Mouse (Mus musculus) adrenal gland, adult 8-10 months (tissue): ENCODE results near the gene Rora. TPM values are rescaled to one million over a fixed set of nuclear protein-coding genes. Genes with fewer than 3 reads are reported as not detected.

Experiments
- DNase-seq: peaks from one replicate; pipeline ENCODE4 v3.0.0; 2022
- total RNA-seq, 4 experiments: library from RNA; stranded (reverse); gene quantifications; 2 replicates each; pipeline ENCODE4 v1.2.4; 2022

The Rora gene
- total RNA-seq, 4 experiments from 2014 or later, result 72.5 to 179 (median 108) TPM

DNA sequence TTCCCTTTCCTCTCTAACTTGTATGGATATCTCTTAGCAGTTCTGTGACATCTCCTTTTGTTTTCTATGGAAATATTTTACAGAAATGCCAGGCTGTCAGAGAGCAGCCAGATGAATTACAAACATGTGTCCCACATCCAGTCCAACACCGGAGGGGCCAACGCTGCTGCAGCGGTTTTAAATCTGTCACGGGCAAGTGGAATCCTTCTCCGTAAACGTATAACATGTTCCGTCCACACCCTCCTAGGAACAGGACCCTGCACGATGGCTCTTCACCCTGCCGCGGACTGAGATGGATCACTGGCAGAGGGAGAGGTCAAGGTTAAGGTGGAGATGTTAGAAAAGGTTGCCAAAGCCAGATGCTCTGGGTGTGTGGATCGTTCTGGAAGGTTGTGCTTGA lies 237.8 kb downstream of the Rora start:
- DNase-seq, result no peak

DNA sequence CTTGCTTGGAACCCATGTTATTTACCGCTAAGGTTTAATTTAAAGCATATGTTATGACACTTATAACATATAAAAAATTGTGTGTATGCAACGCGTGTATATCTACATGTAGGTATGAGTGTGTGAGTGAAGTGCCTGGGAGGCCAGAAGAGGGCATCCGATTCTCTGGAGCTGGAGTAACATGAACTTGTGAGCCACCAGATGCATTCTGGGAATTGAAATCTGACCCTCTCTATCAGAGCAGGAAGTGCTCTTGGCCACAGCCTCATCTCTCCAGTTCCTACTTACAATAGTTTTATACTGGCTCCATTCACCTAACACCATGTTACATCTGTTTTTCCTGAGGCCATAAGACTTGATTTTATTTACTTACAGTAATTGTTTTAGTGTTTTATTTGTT lies 238.8 kb downstream of the Rora start:
- no peak for DNase-seq

DNA sequence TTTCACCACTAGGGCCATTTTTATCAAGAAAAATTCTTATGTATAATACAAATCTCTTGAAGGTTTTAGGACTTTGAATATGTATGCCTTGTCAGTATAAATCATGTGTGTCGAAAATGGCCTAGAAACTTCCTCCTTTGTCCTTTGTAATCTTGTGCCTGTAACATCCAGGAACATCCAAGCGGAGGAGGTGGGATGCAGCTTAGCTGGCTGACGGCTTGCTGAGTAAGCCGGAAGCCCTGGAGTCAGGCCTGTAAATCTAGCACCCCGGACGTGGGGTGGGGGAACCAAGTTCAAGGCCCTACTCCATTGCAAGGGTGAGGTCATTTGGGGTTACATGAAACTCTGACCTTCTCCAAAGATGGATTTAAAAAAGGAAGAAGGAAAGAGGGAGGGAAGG lies 239.3 kb downstream of the Rora start:
- no peak for DNase-seq

DNA sequence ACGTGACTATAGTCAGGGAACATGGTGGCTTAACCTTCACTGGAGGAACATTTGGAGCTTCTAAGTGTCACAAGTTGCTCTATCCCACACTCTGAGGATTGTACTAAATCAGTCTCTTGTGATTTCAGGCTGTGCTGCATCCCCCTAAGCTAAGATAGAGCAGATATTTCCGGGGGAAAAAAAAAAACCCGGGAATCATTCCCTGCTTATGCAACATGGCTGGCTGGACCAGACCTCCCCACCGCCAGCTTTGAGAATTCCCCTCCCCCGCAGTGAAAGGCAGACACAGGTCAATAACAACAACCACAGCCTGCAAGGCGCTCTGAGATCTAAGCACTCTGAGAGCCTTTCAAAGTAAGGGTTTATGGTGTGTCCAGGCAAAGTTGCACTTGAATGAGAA lies 244.7 kb downstream of the Rora start:
- no peak for DNase-seq

DNA sequence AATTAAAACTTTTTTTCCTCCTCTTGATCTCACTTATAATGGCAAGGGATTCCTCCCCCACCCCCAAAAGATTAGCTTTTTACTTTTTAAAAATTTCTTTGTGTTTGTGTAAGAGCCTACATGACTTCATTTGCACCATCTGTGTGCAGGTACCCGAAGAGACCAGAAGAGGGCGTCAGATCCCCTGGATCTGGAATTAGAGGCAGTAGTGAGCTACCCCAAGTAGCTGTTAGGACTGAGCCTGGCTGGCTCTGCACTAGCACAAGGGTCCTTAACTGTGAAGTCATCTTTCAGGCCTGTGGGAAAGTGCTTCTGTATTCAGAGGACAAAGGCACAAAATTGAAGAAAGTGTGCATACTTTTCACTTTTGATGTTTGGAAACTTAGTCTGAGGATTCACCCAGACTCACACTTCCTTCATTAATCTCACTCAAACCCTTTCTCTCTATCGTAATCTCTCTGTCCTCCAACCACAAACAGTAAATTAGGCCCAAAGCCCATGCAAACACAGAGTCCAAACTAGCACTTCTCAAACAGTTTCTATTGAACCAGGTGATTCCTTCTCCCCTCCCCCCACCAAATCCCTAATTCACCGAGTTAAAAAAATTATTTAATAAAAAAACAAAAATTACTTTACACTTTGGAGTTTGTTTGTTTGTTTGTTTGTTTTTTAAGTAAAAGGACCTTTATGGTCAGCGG lies 246.1 kb downstream of the Rora start:
- DNase-seq, result no peak

DNA sequence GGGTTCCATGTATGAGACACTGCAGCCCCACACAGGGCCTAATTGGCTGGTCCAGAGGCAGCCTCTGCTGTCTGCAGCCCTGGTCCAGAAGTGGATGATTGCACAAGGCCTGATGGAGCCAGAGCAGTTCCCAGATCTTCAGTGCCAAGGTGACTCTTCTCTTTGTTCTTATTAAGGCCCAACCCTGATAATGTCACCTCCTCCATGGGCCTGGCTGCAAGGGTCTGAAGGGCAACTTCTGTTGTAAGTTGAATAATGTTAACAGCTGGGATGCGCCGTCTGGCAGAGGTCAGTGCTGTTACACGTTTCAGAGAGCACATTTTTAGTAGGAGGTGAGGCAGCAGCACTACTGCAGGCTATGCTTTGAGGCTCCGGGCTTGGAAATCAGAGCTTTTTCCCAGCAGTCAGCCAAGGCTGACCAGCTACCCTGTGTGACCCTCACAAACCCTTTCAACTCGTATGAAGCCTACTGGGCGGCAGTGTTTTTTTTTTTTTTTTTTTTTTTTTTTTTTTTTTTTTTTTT lies 252.8 kb downstream of the Rora start:
- DNase-seq, result no peak

DNA sequence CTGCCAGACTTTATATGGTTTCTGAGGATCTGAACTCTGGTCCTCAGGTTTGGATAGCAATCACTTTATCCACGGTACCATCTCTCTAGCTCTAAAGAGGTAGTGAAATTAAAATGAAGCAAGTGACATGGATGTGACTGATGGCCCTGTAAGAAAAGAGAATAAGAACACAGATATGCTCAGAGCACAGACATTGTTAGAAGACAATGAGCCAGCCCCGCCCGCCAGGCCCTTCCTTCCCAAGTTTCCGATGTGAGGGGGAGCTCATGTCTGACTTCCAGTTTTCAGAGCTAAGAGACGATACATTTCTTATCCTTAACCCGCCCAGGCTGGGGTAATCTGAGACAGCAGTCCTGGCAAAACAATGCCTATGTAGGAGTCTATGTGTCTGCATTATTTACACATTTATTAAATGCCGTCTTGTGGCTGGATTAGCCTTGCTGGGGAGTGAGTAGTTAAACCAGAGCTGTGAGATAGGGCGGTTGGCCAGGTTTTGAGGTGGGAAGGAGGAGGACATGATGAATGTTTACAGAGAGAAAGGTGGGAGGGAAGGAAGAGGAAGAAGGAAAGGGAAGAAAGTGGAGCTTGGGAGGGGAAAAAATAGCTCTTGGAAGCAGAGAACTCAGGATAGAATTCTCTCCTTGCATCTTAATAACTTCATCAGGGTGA lies 259.0 kb downstream of the Rora start:
- no peak for DNase-seq

DNA sequence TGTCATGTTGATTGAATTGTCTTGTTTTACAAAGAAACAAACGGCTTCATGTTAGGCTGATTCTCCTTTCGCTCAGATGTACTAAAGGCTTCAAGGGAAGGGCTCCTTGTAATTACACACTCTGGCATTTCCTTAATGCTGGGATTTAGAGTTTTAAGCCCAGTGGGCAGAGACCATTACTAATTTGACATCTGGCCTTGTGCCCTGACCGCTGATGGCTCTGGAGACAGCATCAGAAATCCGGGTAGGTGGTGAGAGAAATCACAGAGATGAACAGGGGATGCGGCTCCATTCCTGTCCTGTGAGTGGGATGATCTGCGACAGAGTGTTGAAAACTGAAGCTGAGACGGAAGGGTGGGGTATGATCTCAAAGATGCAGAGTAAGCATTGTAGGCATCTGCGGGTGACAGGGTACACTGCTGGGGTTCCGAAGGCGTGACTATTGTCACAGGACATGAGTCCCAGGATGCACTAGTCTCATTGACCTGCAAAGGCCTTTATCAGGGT lies 259.7 kb downstream of the Rora start:
- DNase-seq, result no peak

DNA sequence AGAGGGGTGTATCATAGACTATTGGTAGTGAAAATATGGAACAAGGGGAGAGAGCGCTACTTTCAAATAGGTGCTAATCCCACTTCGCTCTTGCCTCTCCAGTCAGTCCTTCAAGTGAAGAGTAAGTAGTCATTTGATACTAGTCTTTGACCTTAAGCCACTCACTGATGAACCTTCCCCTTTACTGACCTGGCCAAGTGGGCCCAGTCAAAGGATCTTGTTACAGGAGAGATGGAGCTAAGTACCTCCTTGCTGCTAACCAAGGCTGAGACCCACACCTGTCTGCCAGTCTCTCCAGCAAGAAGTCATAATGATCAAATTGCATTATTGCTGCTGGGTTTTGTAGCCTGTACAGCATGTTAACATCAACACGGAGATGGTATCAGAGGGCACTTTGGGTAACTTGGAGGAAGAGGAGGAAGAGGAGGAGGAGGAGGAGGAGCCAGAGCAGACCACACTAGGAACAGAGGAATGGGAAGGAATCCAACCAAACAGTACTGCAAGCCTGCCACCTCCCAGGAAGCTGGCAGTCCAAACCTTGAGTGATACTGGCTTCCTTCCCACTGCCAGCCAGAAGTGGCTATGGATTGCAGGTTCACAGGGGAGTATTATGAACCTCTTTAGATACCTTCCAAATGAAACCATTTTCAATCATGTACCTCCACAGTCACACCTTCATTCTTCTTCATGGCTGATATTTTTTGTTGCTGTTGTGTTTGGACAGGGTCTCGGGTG lies 261.1 kb downstream of the Rora start:
- DNase-seq, result no peak

DNA sequence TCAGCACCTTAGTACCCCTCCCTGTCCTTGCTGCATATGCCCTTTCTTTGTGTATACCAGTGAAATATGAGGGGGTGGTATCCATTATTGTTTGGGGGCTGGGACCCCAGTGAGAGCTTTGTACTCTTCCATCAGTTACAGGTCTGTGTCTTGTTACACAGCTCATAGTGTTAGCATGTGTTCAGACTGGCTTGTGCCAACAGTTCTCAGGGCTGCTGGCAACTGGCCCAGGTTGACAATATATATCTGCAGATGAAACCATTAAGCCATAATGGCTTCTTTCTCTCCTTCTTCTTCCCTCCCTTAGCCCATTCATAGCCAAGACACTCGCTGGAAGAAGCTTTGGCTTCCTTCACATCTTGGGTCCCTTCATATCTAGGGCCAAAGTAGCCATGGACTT lies 263.2 kb downstream of the Rora start:
- DNase-seq, result no peak

DNA sequence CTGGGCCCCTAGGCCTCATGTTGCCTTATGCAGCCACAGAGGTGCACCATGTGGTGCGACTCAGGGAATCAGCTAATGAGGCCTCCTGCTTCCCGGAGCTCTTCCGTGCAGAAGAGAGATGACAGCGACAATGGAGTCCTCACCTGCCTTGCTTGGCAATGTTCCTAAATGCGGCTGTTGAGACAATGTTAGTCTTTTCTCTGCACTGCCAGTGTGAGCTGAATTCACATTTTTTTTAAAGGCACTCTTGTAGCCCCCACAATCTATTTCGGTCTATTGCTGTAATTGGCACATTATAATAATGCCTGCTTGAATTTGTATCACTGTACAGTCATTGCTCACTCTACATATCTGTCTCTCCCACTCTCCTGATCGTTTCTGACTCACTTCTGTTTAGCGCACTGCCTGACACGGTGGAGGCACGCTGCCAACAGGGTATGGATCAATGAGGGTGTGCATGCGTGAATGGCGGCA lies 269.6 kb downstream of the Rora start:
- DNase-seq, result no peak

DNA sequence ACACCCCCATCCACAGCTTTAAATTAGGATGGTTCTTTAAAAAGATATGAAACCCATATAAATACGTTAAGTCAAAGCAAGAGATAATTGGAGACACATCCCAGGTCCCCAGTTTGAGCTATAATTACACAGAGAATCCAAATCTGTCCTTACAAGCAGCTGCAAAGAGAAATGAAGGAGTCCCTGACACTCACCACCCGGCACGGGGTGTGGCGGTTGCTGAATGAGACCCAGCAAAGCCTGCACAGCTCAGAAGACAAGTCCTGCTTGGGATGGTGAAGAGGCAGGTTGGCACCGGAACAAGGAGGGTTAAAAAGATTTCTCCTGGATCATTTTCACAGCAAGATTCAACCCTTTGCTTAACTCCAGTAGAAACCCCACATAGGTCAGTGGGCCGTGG lies 272.8 kb downstream of the Rora start:
- no peak for DNase-seq

DNA sequence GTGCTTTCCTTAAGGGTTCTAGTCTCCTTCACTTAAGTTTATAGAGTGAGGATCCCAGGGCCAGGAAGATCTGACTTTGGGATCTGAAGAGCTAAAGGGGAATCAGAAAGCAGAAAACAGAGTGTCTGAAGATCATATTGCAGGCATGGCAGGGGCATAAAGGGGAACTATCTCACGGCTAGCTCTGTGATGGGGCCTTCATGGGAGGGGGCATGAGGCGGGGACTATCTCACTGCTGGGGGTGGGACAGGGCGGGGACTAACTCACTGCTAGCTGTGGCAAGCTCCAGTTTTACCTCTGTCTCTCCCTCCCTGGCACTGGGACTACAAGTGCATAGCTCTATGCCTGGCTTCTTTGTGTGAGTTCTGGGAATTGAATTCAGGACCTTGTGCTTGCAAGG lies 279.6 kb downstream of the Rora start:
- no peak for DNase-seq

DNA sequence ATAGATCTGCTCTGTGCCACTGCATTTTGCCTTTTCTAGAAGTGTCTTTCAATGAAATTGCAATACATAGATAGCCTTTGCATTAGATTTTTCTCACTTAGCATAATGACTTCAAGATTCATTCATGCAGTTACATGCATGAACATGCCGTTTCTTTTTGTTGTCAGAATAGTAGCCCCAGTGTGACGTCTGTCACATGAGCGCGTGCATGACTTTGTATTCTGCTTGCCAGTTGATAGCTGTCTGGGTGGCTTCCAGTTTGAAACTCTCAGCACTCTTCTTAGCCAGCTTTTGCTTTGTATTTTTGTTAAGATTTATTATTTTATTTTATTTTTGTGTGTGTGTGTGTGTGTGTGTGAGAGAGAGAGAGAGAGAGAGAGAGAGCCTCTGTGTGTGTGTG lies 280.7 kb downstream of the Rora start:
- DNase-seq, result no peak

DNA sequence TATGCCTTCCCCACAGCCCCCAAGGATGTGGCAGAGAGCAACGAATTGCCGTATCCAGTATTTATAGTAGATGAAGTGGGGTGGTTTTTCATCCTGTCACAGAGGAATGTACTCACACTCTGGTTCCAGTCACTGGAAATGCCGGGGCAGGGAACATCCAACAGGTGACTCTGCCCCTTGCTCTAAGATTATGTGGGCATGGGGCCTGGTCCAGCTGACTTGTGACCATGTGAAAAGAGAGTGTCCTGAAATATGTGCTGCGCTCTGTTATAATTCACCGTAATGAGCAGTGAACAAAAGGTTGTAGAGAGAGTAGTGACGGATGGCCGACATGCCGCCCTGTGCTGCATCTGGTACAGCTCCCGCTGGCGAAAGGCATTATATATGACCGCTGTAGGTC lies 282.0 kb downstream of the Rora start:
- no peak for DNase-seq

DNA sequence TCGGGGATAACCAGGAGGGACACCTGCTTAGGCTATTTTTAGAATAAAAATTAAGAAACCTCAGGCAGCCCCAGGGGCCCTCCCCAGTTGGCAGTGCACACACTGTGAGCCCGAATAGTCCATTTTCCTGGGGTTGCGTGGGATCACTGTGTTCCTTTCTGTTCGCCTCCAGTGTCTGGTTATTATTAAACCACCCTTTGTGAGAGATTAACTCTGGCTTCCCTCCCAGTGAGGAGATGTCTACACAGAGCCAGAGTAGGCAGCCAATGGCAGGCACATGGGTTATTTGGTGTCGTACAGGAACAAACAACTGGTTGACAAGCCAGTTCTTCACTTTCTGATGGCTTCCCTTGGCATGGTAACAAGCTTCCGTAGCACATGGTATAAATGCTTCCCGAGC lies 287.5 kb downstream of the Rora start:
- DNase-seq, result peak; percentile 12

DNA sequence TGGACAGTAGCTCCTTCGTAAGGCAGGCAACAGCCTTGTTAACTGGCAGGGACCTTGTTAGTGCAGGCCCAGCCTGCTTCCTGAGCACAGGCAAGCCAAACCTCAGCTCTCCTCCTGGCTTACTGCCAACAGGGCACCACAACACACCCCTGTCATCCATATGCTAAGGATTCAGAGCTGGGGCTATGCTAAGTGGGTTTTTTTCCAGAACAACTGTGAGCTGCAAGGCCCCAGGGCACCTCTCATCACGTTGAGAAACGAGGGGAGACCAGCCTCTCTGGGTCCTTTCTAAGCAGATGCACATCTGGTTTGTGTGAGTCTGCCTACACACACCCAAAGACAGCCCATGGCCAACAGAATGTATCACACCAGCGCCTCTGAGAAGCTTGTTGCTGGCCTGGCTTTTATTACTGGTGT lies 289.0 kb downstream of the Rora start:
- DNase-seq, result no peak

DNA sequence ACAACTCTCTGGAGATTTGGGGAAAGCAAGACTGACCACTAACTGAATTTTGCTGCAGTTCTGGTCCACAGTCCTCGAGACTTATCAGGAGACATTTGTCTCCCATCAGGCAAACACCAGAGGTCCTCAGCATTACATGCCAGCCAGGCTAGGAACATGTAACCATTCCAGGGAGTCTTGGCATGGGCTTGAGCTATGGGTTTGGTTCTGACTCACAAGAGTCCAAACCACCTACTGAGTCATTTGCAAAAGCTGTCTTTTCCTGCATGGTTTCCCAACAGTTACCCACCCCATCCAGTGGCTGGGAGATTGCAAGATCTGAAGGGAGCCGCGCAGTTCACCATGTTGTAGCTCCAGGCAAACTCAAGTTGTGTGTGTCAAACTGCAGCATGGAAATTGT lies 290.4 kb downstream of the Rora start:
- DNase-seq, result no peak

DNA sequence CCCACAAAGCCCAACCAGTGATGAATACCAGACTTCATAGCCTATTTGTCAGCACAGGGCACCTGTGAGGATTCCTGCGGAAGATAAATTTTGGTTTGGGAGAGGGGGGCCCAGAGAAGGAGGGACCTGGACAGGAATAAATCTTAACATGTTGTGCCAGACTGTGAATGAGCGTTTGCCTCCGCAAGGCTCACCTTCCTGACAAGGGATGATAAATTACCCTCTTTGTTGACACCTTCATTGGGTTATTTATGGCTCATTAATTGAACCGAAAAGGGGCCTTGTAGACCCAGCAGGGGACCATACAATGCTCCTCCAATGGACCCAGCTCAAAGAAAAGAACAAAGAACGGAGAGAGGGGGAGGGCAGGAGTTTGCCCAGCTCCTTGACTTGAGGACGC lies 294.1 kb downstream of the Rora start:
- no peak for DNase-seq

DNA sequence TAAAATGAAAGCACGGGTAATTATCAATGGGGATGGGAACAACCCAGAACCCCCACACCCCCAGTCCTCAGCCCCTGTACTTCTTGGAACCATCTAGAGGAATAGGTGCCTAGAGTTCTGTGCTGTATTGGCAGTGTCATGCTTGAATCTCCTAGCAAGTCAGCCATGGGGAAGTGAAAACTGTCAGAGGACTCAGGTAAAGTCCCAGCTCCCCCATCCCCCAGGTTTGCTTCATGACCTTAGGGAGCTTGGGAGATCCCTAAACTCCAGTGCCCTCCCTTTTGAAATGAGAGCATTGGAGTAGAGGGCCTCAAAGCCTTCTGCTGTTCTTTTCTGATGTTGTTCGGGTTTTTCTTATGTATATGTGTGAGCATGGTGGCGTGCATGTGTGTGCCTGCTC lies 294.6 kb downstream of the Rora start:
- DNase-seq, result no peak

DNA sequence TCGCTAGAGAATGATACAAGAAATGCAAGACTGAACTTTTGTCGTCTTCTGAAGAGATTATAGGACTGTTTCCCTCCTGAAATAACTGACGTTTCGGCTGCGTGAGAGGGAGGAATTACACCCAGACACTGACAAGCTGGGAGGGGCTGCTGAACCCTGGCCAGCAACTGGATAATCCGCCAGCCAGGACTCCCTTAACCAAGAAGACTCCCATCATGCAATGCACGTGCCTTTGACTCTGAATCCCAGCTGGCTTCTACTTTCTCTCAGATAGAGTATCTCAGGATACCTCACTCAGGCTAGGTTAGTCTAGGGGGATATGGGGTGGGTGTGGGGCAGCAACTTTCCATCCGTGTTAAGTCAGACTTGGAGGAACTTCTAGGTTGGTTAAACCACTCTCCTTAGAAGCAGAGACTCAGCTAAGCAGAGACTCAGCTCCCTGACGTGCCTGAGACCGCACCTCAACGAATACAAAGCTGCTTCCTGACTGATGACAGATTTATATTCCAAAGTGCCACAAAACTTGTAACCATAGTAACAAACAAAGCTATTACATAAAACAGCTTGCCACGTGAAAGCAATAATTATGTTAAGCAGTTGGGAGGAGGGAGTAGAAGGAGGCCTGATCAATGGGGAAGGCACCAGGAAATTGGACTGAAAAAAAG lies 302.8 kb downstream of the Rora start:
- no peak for DNase-seq

DNA sequence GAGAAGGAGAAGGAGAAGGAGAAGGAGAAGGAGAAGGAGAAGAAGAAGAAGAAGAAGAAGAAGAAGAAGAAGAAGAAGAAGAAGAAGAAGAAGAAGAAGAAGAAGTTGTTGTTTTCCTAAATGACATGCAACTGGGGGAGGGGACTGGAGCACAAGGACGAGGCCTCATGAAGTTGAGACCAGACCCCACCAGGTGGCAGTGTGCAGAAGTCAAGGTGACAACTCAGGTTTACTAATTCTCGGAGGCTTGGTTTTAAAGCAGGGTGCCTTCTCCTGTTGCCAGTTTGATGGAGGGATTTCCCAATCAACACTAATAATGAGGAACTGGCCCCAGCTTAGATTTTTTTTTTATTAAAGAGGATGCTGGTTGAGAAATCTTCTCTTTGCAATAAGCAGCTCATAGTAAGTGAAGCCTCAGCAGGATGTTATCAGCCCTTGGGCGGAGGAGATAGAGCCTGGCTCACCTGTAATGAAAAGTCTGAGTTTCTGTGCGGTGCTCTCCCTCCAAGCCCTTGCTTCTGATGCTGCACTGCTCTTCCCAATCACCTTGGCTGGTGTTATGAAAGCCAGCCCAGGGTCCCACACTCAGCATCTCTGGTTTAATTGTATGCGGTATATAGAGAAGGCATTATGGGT lies 303.5 kb downstream of the Rora start:
- DNase-seq, result peak; percentile 28
